Comparison of ENCODE assay signal across 10 mouse cellular contexts in the genomic region with DNA sequence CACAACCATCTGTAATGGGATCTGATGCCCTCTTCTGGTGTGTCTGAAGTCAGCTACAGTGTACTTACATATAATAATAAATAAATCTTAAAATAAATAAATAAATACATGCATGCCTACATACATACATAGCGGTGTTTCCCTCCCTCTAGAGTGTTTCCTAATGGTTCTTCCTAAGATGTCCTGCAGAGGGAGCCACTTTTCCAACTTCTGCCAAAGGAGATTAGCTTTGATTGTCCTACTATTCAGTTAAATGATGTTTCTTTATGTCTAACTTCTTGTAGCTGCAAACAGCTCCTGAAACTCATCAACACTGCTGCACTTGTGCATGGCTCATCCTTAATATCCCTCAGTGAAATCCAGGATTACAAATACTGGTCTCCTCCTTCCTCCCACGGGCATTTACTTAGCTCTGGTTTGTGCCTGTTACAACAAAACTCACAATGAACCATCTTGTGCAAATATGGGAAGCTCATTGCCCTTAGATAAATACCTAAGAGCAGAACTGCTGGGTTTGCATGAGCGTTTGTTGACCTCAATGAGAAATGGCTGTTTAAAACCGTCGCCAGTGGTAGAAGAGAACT. TPM values are rescaled to one million over a fixed set of nuclear protein-coding genes. Genes with fewer than 3 reads are reported as not detected.
DNase-seq lines count a peak whose midpoint lies in the region; ATAC-seq and TF ChIP-seq lines count a peak whose summit lies in the region.
"Had no signal": no experiment of that assay in that cellular context is flagged by ENCODE, and none has a peak within 500 bp of the region (broad histone marks: within the 10 kb centered on the region; RNA-seq: fewer than 3 reads in every experiment).

No protein-coding gene starts in this region.

- TF ChIP-seq POLR2A in heart, adult 2 months (IDR thresholded peaks at IDR 0.05; ENCODE audit: insufficient read depth, low read depth, low read length): no peak

- H3K27ac ChIP-seq in heart, adult 2 months: no peak overlapping the region
- H3K27ac ChIP-seq in midbrain, postnatal 0 days (ENCODE audit: low read depth, low read length): no peak overlapping the region
- no peak overlapping the region for H3K27ac ChIP-seq in midbrain, embryonic 15.5 days
- H3K27ac ChIP-seq: limb, embryonic 12.5 days; neural tube, embryonic 12.5 days had no signal

- 85% methylated on average over 5 of the region's 5 CpGs for WGBS in heart, adult 2 months
- 90% methylated on average over 5 of the region's 5 CpGs for WGBS in midbrain, postnatal 0 days
- 83% methylated on average over 5 of the region's 5 CpGs for WGBS in midbrain, embryonic 15.5 days

- H3K9ac ChIP-seq in heart, adult 2 months (ENCODE audit: low read depth, low read length): no peak overlapping the region
- no peak overlapping the region for H3K9ac ChIP-seq in midbrain, postnatal 0 days (replicated peaks; ENCODE audit: low read length, poor library complexity, severe bottlenecking)
- H3K9ac ChIP-seq in midbrain, embryonic 15.5 days: no peak overlapping the region
- H3K9ac ChIP-seq: limb, embryonic 12.5 days; neural tube, embryonic 12.5 days had no signal

- H3K36me3 ChIP-seq in heart, adult 2 months (ENCODE audit: control insufficient read depth, insufficient read depth, low read length): no peaks in the 10 kb centered on the region
- no peaks in the 10 kb centered on the region for H3K36me3 ChIP-seq in midbrain, postnatal 0 days (ENCODE audit: insufficient read depth, low read length)
- no peaks in the 10 kb centered on the region for H3K36me3 ChIP-seq in midbrain, embryonic 15.5 days (replicated peaks)
- H3K36me3 ChIP-seq: limb, embryonic 12.5 days; neural tube, embryonic 12.5 days had no signal

- peak; percentile 68 for TF ChIP-seq CTCF in heart, adult 2 months (IDR thresholded peaks at IDR 0.05)
- TF ChIP-seq CTCF in midbrain, postnatal 0 days (IDR thresholded peaks at IDR 0.05): peak; percentile 62

- no peak for TF ChIP-seq EP300 in heart, adult 2 months (IDR thresholded peaks at IDR 0.05; ENCODE audit: insufficient read depth, low read depth, low read length)

- H3K4me2 ChIP-seq in midbrain, postnatal 0 days (ENCODE audit: low read depth, low read length, poor library complexity, severe bottlenecking): no peak overlapping the region
- H3K4me2 ChIP-seq in midbrain, embryonic 15.5 days: no peak overlapping the region
- H3K4me2 ChIP-seq: limb, embryonic 12.5 days; neural tube, embryonic 12.5 days had no signal

- no peak for DNase-seq in heart, adult 2 months
- DNase-seq in heart, adult 9 months (ENCODE audit: low spot score in 2 of 2): no peak
- DNase-seq in midbrain, postnatal 0 days (ENCODE audit: low spot score): peak; percentile 41
- DNase-seq in gonadal fat pad, adult 2 months (ENCODE audit: low read depth): peak; percentile 59
- peak; percentile 24 for DNase-seq in retina, embryonic 14.5 days (ENCODE audit: low spot score)
- DNase-seq in cerebellum, adult 11 months: no peak

- no peaks in the 10 kb centered on the region for H3K27me3 ChIP-seq in heart, adult 2 months (ENCODE audit: control insufficient read depth, insufficient read depth, low read length)
- no peaks in the 10 kb centered on the region for H3K27me3 ChIP-seq in midbrain, postnatal 0 days (ENCODE audit: insufficient read depth, low read length)
- H3K27me3 ChIP-seq in midbrain, embryonic 15.5 days (replicated peaks): no peaks in the 10 kb centered on the region
- H3K27me3 ChIP-seq: limb, embryonic 12.5 days; neural tube, embryonic 12.5 days had no signal

- no peak for ATAC-seq in midbrain, postnatal 0 days (ENCODE audit: low FRiP score)
- ATAC-seq in midbrain, embryonic 15.5 days (replicated peaks): no peak
- no peak for ATAC-seq in monocyte, adult 5-6 weeks (replicated peaks; ENCODE audit: insufficient number of reproducible peaks, low FRiP score, low TSS enrichment, poor library complexity, severe bottlenecking)

- H3K4me1 ChIP-seq in heart, adult 2 months (ENCODE audit: control insufficient read depth, insufficient read depth, low read length): no peaks in the 10 kb centered on the region
- H3K4me1 ChIP-seq in midbrain, postnatal 0 days (ENCODE audit: insufficient read depth, low read length): 0 out of 2 replicates have a peak, but pooled peaks cover 3% of the 10 kb centered on the region
- H3K4me1 ChIP-seq in midbrain, embryonic 15.5 days: peaks cover 10% of the 10 kb centered on the region
- H3K4me1 ChIP-seq: neural tube, embryonic 12.5 days had no signal

- intact Hi-C loops in heart, adult 2 months (cut with DNase I): loop anchor here (5.0 kb wide), 2 partner anchors 258 to 418 kb away; no protein-coding TSS in a partner anchor

- H3K4me3 ChIP-seq in heart, adult 2 months: no peak overlapping the region
- no peak overlapping the region for H3K4me3 ChIP-seq in midbrain, postnatal 0 days (ENCODE audit: low read depth, low read length)
- no peak overlapping the region for H3K4me3 ChIP-seq in midbrain, embryonic 15.5 days
- H3K4me3 ChIP-seq: limb, embryonic 12.5 days; neural tube, embryonic 12.5 days had no signal

- no peaks in the 10 kb centered on the region for H3K79me2 ChIP-seq in heart, adult 2 months (replicated peaks; ENCODE audit: control insufficient read depth, insufficient read depth, low read length)

- no peaks in the 10 kb centered on the region for H3K9me3 ChIP-seq in midbrain, postnatal 0 days (ENCODE audit: low read length)
- no peaks in the 10 kb centered on the region for H3K9me3 ChIP-seq in midbrain, embryonic 15.5 days
- H3K9me3 ChIP-seq: limb, embryonic 12.5 days; neural tube, embryonic 12.5 days had no signal

RNA-seq across cellular contexts. Expression of a gene that starts 47.5 kb away (rescaled TPM):
- total RNA-seq in heart, adult 2 months (2021): 1 to 10 TPM; 2.0 to 3.5 TPM
- polyA plus RNA-seq in heart, adult 2 months (2012; rRNA removed): 5.1 and 6.1 TPM in 2 replicates
- 52.2 and 59.8 TPM in 2 replicates for total RNA-seq in midbrain, postnatal 0 days (2014; rRNA removed)
- 25.1 and 26.5 TPM in 2 replicates for polyA plus RNA-seq in midbrain, postnatal 0 days (2015; fragmentation: Nextera tagmentation; extraction: Ambion mirVana)
- 41.8 and 48.7 TPM in 2 replicates for polyA plus RNA-seq in midbrain, embryonic 15.5 days (2015; fragmentation: Nextera tagmentation; extraction: Ambion mirVana)
- 81.0 and 97.7 TPM in 2 replicates for polyA plus RNA-seq in gonadal fat pad, adult 2 months (2012; rRNA removed)
- 0.19 TPM in 1 of 3 replicates, not detected in the others for total RNA-seq in monocyte, adult 5-6 weeks (2017)

Comparison
In these comparisons a context has a peak if more than half of its experiments do, and no peak if none do; other contexts are left out.
1. DNase-seq: peak in midbrain, postnatal 0 days (single experiment), gonadal fat pad, adult 2 months (single experiment) and retina, embryonic 14.5 days (single experiment); none in heart, adult 2 months (0 of 2), heart, adult 9 months (0 of 2) and cerebellum, adult 11 months (single experiment).